Mouse (Mus musculus) heart, embryonic 16.5 days (tissue): ENCODE results near the gene Rnf8. TPM values are rescaled to one million over a fixed set of nuclear protein-coding genes. Genes with fewer than 3 reads are reported as not detected.

Experiments used
- ATAC-seq: fragments of 200-750 bp; cut with Nextera tagmentation; replicated peaks from 2 replicates; pipeline ENCODE4 v1.8.0; 2017; ENCODE audit warnings: moderate number of reproducible peaks; ENCODE audit not compliant: insufficient read depth, low FRiP score; ENCODE audit errors: extremely low read depth
- H3K27ac ChIP-seq: fragments of 300-500 bp; sonication (generic); 2 replicates; pipeline ENCODE4 v1.5.1; 2014; ENCODE audit warnings: mild to moderate bottlenecking, low read length, control low read depth, moderate library complexity
- H3K27me3 ChIP-seq: fragments of 300-500 bp; sonication (generic); 2 replicates; pipeline ENCODE4 v1.6.1; 2014; ENCODE audit warnings: low read length, mixed read lengths; ENCODE audit not compliant: control insufficient read depth, insufficient read depth
- H3K36me3 ChIP-seq: fragments of 300-500 bp; sonication (generic); 2 replicates; pipeline ENCODE4 v1.6.1; 2014; ENCODE audit not compliant: control insufficient read depth, insufficient read depth
- H3K4me1 ChIP-seq: fragments of 300-500 bp; sonication (generic); 2 replicates; pipeline ENCODE4 v1.6.1; 2014; ENCODE audit warnings: low read length, mixed read lengths; ENCODE audit not compliant: control insufficient read depth, insufficient read depth
- H3K4me2 ChIP-seq: fragments of 300-500 bp; sonication (generic); 2 replicates; pipeline ENCODE4 v1.6.1; 2014; ENCODE audit warnings: low read depth, mild to moderate bottlenecking, control low read depth, low read length
- H3K4me3 ChIP-seq: fragments of 300-500 bp; sonication (generic); 2 replicates; pipeline ENCODE4 v1.5.1; 2014; ENCODE audit warnings: mild to moderate bottlenecking, control low read depth, low read length
- H3K9ac ChIP-seq: fragments of 300-500 bp; sonication (generic); 2 replicates; pipeline ENCODE4 v1.6.1; 2014; ENCODE audit warnings: low read length, control low read depth
- H3K9me3 ChIP-seq: fragments of 300-500 bp; sonication (generic); replicated peaks from 2 replicates; pipeline ENCODE4 v1.6.1; 2016; ENCODE audit warnings: low read length; ENCODE audit not compliant: control insufficient read depth
- WGBS: fragments of 180-500 bp; shearing (Covaris S2); extraction: QIAGEN DNeasy Blood & Tissue Kit; methylation state at CpG from one replicate; pipeline ENCODE4 v1.1.7; 2014; 5-methylcytosine and 5-hydroxymethylcytosine counted together
- polyA plus RNA-seq: library from polyadenylated mRNA; unstranded; fragments of >200 nt; fragmentation: Nextera tagmentation; extraction: Ambion mirVana; gene quantifications from 2 replicates; pipeline ENCODE4 v1.2.1, GENCODE M21; 2015

Gene Rnf8
- polyA plus RNA-seq, 1 experiment from 2014 or later = 60.0 TPM

DNA sequence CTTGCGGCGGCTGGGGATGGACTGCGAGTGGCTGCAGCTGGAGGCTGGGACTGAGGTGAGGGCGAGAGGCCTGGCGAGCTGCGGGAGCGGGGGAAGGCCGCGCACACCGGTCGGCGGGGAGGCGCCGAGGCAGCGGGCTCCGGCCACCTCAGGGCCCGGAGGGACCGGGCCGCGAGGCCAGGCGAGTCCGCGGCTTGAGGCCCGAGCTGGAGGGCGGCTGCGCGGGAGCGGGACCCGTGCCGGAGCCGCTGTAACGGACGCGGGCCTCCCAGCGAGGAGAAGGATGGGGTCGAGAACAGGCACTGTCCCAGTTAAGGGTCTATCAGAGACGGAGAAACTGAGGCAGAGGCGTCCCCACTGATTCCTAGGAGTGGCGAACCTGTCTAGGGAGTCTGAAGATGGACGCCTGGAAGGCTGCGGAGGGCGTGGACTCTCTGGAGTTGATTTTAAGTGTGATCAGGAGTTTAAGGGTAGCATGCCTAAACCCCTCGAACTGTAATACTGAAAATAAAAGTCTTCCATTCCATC, 498 bp downstream of the Rnf8 start:
- under 1% methylated on average over 42 of the region's 43 CpGs for whole genome bisulfite sequencing
- H3K36me3 ChIP-seq = peaks cover 10% of the 10 kb centered on the region
- peak overlapping the region; percentile 99 for H3K9ac ChIP-seq
- H3K4me2 ChIP-seq = peak overlapping the region; percentile 87
- H3K27ac ChIP-seq = peak overlapping the region; percentile 94
- peak overlapping the region; percentile 92 for H3K4me3 ChIP-seq
- no peaks in the 10 kb centered on the region for H3K9me3 ChIP-seq
- H3K4me1 ChIP-seq = peaks cover 17% of the 10 kb centered on the region
- ATAC-seq = peak; percentile 47; the same call in 1 of the 2 replicates
- no peaks in the 10 kb centered on the region for H3K27me3 ChIP-seq

DNA sequence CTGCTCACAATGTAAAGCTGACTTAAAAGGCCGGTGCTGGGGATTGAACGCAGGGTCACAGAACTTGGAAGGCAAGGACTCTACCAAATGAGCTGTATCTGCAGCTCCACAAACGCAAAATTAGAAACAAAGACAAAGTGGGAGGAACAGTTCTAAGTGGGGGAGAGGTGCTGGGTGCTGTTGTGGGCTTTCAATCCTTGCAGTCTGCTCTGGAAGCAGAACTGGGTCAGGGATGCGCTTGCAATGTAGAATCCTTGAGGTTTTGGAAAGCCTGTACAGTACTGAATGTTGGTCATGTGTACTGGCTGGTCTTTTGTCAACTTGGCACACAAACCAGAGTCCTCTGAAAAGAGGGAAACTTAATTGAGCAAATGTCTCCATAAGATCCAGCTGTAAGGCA, 1.0 kb downstream of the Rnf8 start:
- 14% methylated on average over 4 of the region's 4 CpGs for WGBS
- Histone ChIP-seq H3K9me3 (no peaks in the 10 kb centered on the region), H3K4me2 (peak overlapping the region; percentile 87), H3K4me3 (peak overlapping the region; percentile 92), H3K36me3 (peaks cover 10% of the 10 kb centered on the region), H3K27me3 (no peaks in the 10 kb centered on the region), H3K9ac (peak overlapping the region; percentile 99), H3K4me1 (peaks cover 17% of the 10 kb centered on the region), H3K27ac (peak overlapping the region; percentile 94)
- ATAC-seq = no peak

DNA sequence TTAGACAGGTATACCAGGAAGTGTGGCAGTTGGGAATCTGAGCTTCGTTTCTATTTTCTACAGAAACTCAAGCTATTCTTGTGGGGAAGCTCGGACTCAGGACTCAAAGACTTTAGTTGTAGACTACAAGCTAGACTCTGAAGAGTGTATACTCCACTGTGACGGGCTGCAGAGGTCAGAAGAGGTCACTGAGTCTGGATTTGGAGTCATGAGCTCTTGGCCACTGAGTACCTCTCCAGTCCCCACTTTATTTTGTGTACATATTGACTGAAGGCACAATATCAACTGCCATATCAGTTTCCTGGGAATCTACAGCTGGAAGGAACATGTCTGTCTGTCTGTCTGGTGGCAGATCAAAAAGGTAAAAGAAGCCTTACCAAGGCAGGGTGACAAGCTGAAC, 4.6 kb downstream of the Rnf8 start:
- 83% methylated on average over 3 of the region's 3 CpGs for WGBS
- ATAC-seq = no peak
- H3K4me3 ChIP-seq = no peak overlapping the region
- H3K27ac ChIP-seq = no peak overlapping the region
- H3K9ac ChIP-seq = no peak overlapping the region
- H3K4me2 ChIP-seq = no peak overlapping the region
- H3K27me3 ChIP-seq = no peaks in the 10 kb centered on the region
- H3K9me3 ChIP-seq = no peaks in the 10 kb centered on the region
- H3K36me3 ChIP-seq = peaks cover 33% of the 10 kb centered on the region
- peaks cover 14% of the 10 kb centered on the region for H3K4me1 ChIP-seq

GRCm38 (mm10) chr17:29623488-29623887, 8.9 kb downstream of the Rnf8 start:
- WGBS = 93% methylated on average over 8 of the region's 8 CpGs
- Histone ChIP-seq H3K36me3 (peaks cover 51% of the 10 kb centered on the region), H3K27me3 (no peaks in the 10 kb centered on the region), H3K4me2 (no peak overlapping the region), H3K4me1 (no peaks in the 10 kb centered on the region), H3K9ac (no peak overlapping the region), H3K27ac (no peak overlapping the region), H3K9me3 (no peaks in the 10 kb centered on the region), H3K4me3 (no peak overlapping the region)
- ATAC-seq = no peak

GRCm38 (mm10) chr17:29627285-29627684, 12.7 kb downstream of the Rnf8 start:
- H3K27ac ChIP-seq = no peak overlapping the region
- H3K4me3 ChIP-seq = no peak overlapping the region
- H3K4me1 ChIP-seq = no peaks in the 10 kb centered on the region
- ATAC-seq = no peak
- H3K9ac ChIP-seq = no peak overlapping the region
- H3K4me2 ChIP-seq = no peak overlapping the region
- WGBS = 90% methylated on average over 9 of the region's 9 CpGs
- H3K27me3 ChIP-seq = no peaks in the 10 kb centered on the region
- no peaks in the 10 kb centered on the region for H3K9me3 ChIP-seq
- peaks cover 58% of the 10 kb centered on the region for H3K36me3 ChIP-seq

- ATAC-seq = no peak
These were observed 14.4 kb downstream of the Rnf8 start for GRCm38 (mm10) chr17:29628946-29629345.

DNA sequence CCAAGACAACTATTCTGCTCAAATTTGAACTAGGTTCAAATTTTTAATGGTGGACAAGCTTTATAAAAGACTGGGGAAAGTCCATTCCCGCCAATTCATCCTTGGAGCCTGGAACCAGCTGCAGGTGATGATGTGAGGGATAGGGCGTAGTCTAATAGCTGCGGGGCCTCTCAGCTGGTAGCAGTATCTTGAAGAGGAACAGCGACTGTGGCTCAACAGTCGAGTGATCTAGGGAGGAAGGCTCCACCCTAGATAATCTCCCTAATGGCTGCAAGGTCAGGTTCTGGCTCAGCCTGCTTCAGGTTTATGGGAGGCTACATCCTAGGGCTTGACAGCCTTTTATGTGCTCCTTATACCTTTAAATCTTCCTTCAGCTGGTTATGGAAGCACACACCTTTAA, 15.0 kb downstream of the Rnf8 start:
- Histone ChIP-seq H3K9ac (no peak overlapping the region), H3K27me3 (no peaks in the 10 kb centered on the region), H3K4me2 (no peak overlapping the region), H3K36me3 (peaks cover 46% of the 10 kb centered on the region), H3K4me3 (no peak overlapping the region), H3K27ac (no peak overlapping the region), H3K4me1 (no peaks in the 10 kb centered on the region), H3K9me3 (no peaks in the 10 kb centered on the region)
- WGBS = 64% methylated on average over 5 of the region's 5 CpGs
- no peak for ATAC-seq

More at GRCm38 (mm10) chr17:29628946-29629345, 14.4 kb downstream of the Rnf8 start:
- no peaks in the 10 kb centered on the region for H3K27me3 ChIP-seq
- no peak overlapping the region for H3K27ac ChIP-seq
- no peaks in the 10 kb centered on the region for H3K4me1 ChIP-seq
- WGBS = 65% methylated on average over 5 of the region's 5 CpGs
- H3K4me3 ChIP-seq = no peak overlapping the region
- H3K9ac ChIP-seq = no peak overlapping the region
- H3K36me3 ChIP-seq = peaks cover 46% of the 10 kb centered on the region
- no peaks in the 10 kb centered on the region for H3K9me3 ChIP-seq
- H3K4me2 ChIP-seq = no peak overlapping the region

DNA sequence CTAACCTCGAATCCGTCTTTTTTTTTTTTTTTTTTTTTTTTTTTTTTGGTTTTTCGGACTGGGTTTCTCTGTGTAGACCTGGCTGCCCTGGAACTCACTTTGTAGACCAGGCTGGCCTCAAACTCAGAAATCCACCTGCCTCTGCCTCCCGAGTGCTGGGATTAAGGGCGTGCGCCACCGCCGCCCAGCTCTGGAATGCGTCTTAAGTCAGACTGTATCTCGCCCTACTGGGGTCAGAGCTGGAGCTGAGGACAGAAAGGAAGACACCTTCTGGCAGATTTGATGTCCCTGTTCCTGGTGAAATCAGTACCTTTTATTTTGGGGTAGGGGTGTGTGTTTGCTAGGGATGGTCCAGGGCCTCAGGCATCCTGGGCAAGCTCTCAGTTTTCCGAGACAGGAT, 17.7 kb downstream of the Rnf8 start:
- no peak overlapping the region for H3K4me3 ChIP-seq
- H3K4me2 ChIP-seq = no peak overlapping the region
- H3K27me3 ChIP-seq = no peaks in the 10 kb centered on the region
- ATAC-seq = no peak
- H3K9ac ChIP-seq = no peak overlapping the region
- H3K9me3 ChIP-seq = no peaks in the 10 kb centered on the region
- 90% methylated on average over 11 of the region's 11 CpGs for WGBS
- H3K27ac ChIP-seq = no peak overlapping the region
- peaks cover 52% of the 10 kb centered on the region for H3K36me3 ChIP-seq
- peaks cover 4% of the 10 kb centered on the region for H3K4me1 ChIP-seq

DNA sequence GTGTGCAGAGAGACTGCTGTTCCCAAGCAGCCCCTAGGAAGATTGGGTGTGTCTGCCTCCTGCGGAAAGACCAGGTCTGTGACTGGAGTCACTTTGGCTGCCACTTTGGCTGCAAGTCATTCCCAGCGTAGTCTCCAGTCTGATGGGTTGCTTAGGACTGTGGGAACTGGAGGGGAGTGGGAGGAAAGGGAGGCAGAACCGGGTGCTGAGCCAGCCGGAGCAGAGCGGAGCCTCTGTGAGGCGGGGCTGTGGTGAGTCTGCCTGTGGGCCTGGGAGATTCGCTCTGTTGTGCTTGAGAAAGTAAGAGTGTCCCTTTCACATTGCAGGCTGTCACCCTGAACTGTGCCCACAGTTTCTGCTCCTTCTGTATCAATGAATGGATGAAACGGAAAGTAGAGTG, 20.9 kb downstream of the Rnf8 start:
- Histone ChIP-seq H3K27me3 (no peaks in the 10 kb centered on the region), H3K9ac (no peak overlapping the region), H3K36me3 (peaks cover 35% of the 10 kb centered on the region), H3K4me3 (no peak overlapping the region), H3K27ac (no peak overlapping the region), H3K9me3 (no peaks in the 10 kb centered on the region), H3K4me1 (peaks cover 9% of the 10 kb centered on the region), H3K4me2 (no peak overlapping the region)
- WGBS = 79% methylated on average over 8 of the region's 8 CpGs
- ATAC-seq = no peak
